Mouse (Mus musculus): Measurements from ENCODE around the gene Chchd1. TPM values are rescaled to one million over a fixed set of nuclear protein-coding genes. Genes with fewer than 3 reads are reported as not detected.

Gene Chchd1
- polyA plus RNA-seq, 1 experiment, result 294 TPM

- H3K4me3 ChIP-seq (ENCODE audit: insufficient read depth, low read depth, low read length), result no peak overlapping the region
- H3K4me1 ChIP-seq (ENCODE audit: control insufficient read depth, insufficient read depth, insufficient read length, low read length), result peaks cover 3% of the 10 kb centered on the region; the same call in 1 of the 2 replicates
- peak overlapping the region; percentile 61; the same call in 1 of the 2 replicates for H3K27ac ChIP-seq (replicated peaks; ENCODE audit: low read depth, low read length)
Observed at GRCm38 (mm10) chr14:20672990-20673389, 29.8 kb upstream of the Chchd1 start.

- Histone ChIP-seq H3K27ac (replicated peaks; ENCODE audit: low read depth, low read length) (peak overlapping the region; percentile 98), H3K4me3 (ENCODE audit: insufficient read depth, low read depth, low read length) (peak overlapping the region; percentile 63), H3K4me1 (ENCODE audit: control insufficient read depth, insufficient read depth, insufficient read length, low read length) (peaks cover 3% of the 10 kb centered on the region; the same call in 1 of the 2 replicates)
Observed at GRCm38 (mm10) chr14:20673735-20674063, 29.1 kb upstream of the Chchd1 start.

- peak within 1 kb of the TSS; percentile 83 for H3K4me3 ChIP-seq (ENCODE audit: insufficient read depth, low read depth, low read length)
- peaks cover 3% of the 10 kb centered on the region; the same call in 1 of the 2 replicates for H3K4me1 ChIP-seq (ENCODE audit: control insufficient read depth, insufficient read depth, insufficient read length, low read length)
- peak within 1 kb of the TSS; percentile 98 for H3K27ac ChIP-seq (replicated peaks; ENCODE audit: low read depth, low read length)
Observed at GRCm38 (mm10) chr14:20674064-20674833, 28.6 kb upstream of the Chchd1 start, which contains the start of gene Sec24c. Gene Sec24c, plus strand, starts transcription at chr14:20674308.

GRCm38 (mm10) chr14:20677906-20678305, 24.9 kb upstream of the Chchd1 start:
- Histone ChIP-seq H3K4me1 (ENCODE audit: control insufficient read depth, insufficient read depth, insufficient read length, low read length) (peaks cover 5% of the 10 kb centered on the region), H3K27ac (replicated peaks; ENCODE audit: low read depth, low read length) (no peak overlapping the region), H3K4me3 (ENCODE audit: insufficient read depth, low read depth, low read length) (no peak overlapping the region)

- Histone ChIP-seq H3K27ac (replicated peaks; ENCODE audit: low read depth, low read length) (no peak overlapping the region), H3K4me1 (ENCODE audit: control insufficient read depth, insufficient read depth, insufficient read length, low read length) (peaks cover 3% of the 10 kb centered on the region)
Observed at GRCm38 (mm10) chr14:20681742-20682141, 21.1 kb upstream of the Chchd1 start.

GRCm38 (mm10) chr14:20682498-20682897, 20.3 kb upstream of the Chchd1 start:
- Histone ChIP-seq H3K27ac (replicated peaks; ENCODE audit: low read depth, low read length) (peak overlapping the region; percentile 34), H3K4me3 (ENCODE audit: insufficient read depth, low read depth, low read length) (no peak overlapping the region), H3K4me1 (ENCODE audit: control insufficient read depth, insufficient read depth, insufficient read length, low read length) (peaks cover 3% of the 10 kb centered on the region)

More at GRCm38 (mm10) chr14:20681742-20682141, 21.1 kb upstream of the Chchd1 start:
- no peak overlapping the region for H3K4me3 ChIP-seq (ENCODE audit: insufficient read depth, low read depth, low read length)

- no peak overlapping the region for H3K27ac ChIP-seq (replicated peaks; ENCODE audit: low read depth, low read length)
- no peak overlapping the region for H3K4me3 ChIP-seq (ENCODE audit: insufficient read depth, low read depth, low read length)
- peaks cover 3% of the 10 kb centered on the region for H3K4me1 ChIP-seq (ENCODE audit: control insufficient read depth, insufficient read depth, insufficient read length, low read length)
Observed at GRCm38 (mm10) chr14:20686576-20686975, 16.2 kb upstream of the Chchd1 start.

- no peaks in the 10 kb centered on the region for H3K4me1 ChIP-seq (ENCODE audit: control insufficient read depth, insufficient read depth, insufficient read length, low read length)
- H3K4me3 ChIP-seq (ENCODE audit: insufficient read depth, low read depth, low read length), result no peak overlapping the region
Observed at GRCm38 (mm10) chr14:20689009-20689408, 13.8 kb upstream of the Chchd1 start.

GRCm38 (mm10) chr14:20691772-20692171, 11.0 kb upstream of the Chchd1 start:
- Histone ChIP-seq H3K4me3 (ENCODE audit: insufficient read depth, low read depth, low read length) (no peak overlapping the region), H3K27ac (replicated peaks; ENCODE audit: low read depth, low read length) (no peak overlapping the region), H3K4me1 (ENCODE audit: control insufficient read depth, insufficient read depth, insufficient read length, low read length) (peaks cover 3% of the 10 kb centered on the region; the same call in 1 of the 2 replicates)

More at GRCm38 (mm10) chr14:20689009-20689408, 13.8 kb upstream of the Chchd1 start:
- no peak overlapping the region for H3K27ac ChIP-seq (replicated peaks; ENCODE audit: low read depth, low read length)

- no peak overlapping the region for H3K4me3 ChIP-seq (ENCODE audit: insufficient read depth, low read depth, low read length)
- peaks cover 3% of the 10 kb centered on the region; the same call in 1 of the 2 replicates for H3K4me1 ChIP-seq (ENCODE audit: control insufficient read depth, insufficient read depth, insufficient read length, low read length)
- H3K27ac ChIP-seq (replicated peaks; ENCODE audit: low read depth, low read length), result no peak overlapping the region
Observed at GRCm38 (mm10) chr14:20693589-20694101, 9.2 kb upstream of the Chchd1 start.

GRCm38 (mm10) chr14:20694185-20694883, 8.5 kb upstream of the Chchd1 start:
- peak overlapping the region; percentile 98 for H3K4me3 ChIP-seq (ENCODE audit: insufficient read depth, low read depth, low read length)
- H3K27ac ChIP-seq (replicated peaks; ENCODE audit: low read depth, low read length), result no peak overlapping the region
- peaks cover 3% of the 10 kb centered on the region; the same call in 1 of the 2 replicates for H3K4me1 ChIP-seq (ENCODE audit: control insufficient read depth, insufficient read depth, insufficient read length, low read length)

GRCm38 (mm10) chr14:20694884-20695760, 7.7 kb upstream of the Chchd1 start, which contains the start of gene Fut11:
Gene Fut11, plus strand, starts transcription at chr14:20694968.
- Histone ChIP-seq H3K4me1 (ENCODE audit: control insufficient read depth, insufficient read depth, insufficient read length, low read length) (peaks cover 3% of the 10 kb centered on the region; the same call in 1 of the 2 replicates), H3K4me3 (ENCODE audit: insufficient read depth, low read depth, low read length) (peak within 1 kb of the TSS; percentile 98), H3K27ac (replicated peaks; ENCODE audit: low read depth, low read length) (peak within 1 kb of the TSS; percentile 87)

GRCm38 (mm10) chr14:20695761-20696520, 6.9 kb upstream of the Chchd1 start:
- H3K4me1 ChIP-seq (ENCODE audit: control insufficient read depth, insufficient read depth, insufficient read length, low read length), result peaks cover 3% of the 10 kb centered on the region; the same call in 1 of the 2 replicates
- peak overlapping the region; percentile 98 for H3K4me3 ChIP-seq (ENCODE audit: insufficient read depth, low read depth, low read length)
- 0 out of 2 replicates have a peak overlapping the region, but pooled peaks have one; percentile 13 for H3K27ac ChIP-seq (replicated peaks; ENCODE audit: low read depth, low read length)

GRCm38 (mm10) chr14:20696986-20697385, 5.8 kb upstream of the Chchd1 start:
- Histone ChIP-seq H3K4me1 (ENCODE audit: control insufficient read depth, insufficient read depth, insufficient read length, low read length) (peaks cover 6% of the 10 kb centered on the region; the same call in 1 of the 2 replicates), H3K4me3 (ENCODE audit: insufficient read depth, low read depth, low read length) (peak overlapping the region; percentile 98), H3K27ac (replicated peaks; ENCODE audit: low read depth, low read length) (no peak overlapping the region)
